Mouse (Mus musculus): Measurements from ENCODE around the gene Tnfrsf13c. TPM values are rescaled to one million over a fixed set of nuclear protein-coding genes. Genes with fewer than 3 reads are reported as not detected.
A peak's percentile ranks its signal among the peaks of the same experiment; 100 is the strongest.

Tnfrsf13c gene
- polyA plus RNA-seq, 1 experiment from 2014 or later, result not detected

- H3K9me3 ChIP-seq (replicated peaks), result no peaks in the 10 kb centered on the region
- H3K36me3 ChIP-seq, result peaks cover 85% of the 10 kb centered on the region
- WGBS, result 61% methylated on average over 8 of the region's 8 CpGs
These were observed 31.6 kb downstream of the Tnfrsf13c start for GRCm38 (mm10) chr15:82192617-82193016.

GRCm38 (mm10) chr15:82188481-82189240 lies 35.5 kb downstream of the Tnfrsf13c start:
- no peak overlapping the region for H3K27ac ChIP-seq (ENCODE audit: poor library complexity, severe bottlenecking)
- no peak overlapping the region for H3K9ac ChIP-seq
- H3K4me2 ChIP-seq, result no peak overlapping the region
- H3K27me3 ChIP-seq (replicated peaks), result peaks cover 19% of the 10 kb centered on the region
- H3K4me3 ChIP-seq, result no peak overlapping the region
- 0 out of 2 replicates have a peak, but pooled peaks cover 3% of the 10 kb centered on the region for H3K9me3 ChIP-seq (replicated peaks)
- H3K4me1 ChIP-seq (replicated peaks), result peaks cover 59% of the 10 kb centered on the region
- WGBS, result 95% methylated on average over 10 of the region's 10 CpGs
- ATAC-seq (ENCODE audit: insufficient number of reproducible peaks, low FRiP score), result no peak
- H3K36me3 ChIP-seq, result peaks cover 75% of the 10 kb centered on the region

More at GRCm38 (mm10) chr15:82192617-82193016, 31.6 kb downstream of the Tnfrsf13c start:
- H3K4me2 ChIP-seq, result no peak overlapping the region
- peaks cover 22% of the 10 kb centered on the region for H3K4me1 ChIP-seq (replicated peaks)
- H3K27me3 ChIP-seq (replicated peaks), result peaks cover 16% of the 10 kb centered on the region
- no peak overlapping the region for H3K27ac ChIP-seq (ENCODE audit: poor library complexity, severe bottlenecking)
- ATAC-seq (ENCODE audit: insufficient number of reproducible peaks, low FRiP score), result no peak
- no peak overlapping the region for H3K4me3 ChIP-seq
- H3K9ac ChIP-seq, result no peak overlapping the region

DNA sequence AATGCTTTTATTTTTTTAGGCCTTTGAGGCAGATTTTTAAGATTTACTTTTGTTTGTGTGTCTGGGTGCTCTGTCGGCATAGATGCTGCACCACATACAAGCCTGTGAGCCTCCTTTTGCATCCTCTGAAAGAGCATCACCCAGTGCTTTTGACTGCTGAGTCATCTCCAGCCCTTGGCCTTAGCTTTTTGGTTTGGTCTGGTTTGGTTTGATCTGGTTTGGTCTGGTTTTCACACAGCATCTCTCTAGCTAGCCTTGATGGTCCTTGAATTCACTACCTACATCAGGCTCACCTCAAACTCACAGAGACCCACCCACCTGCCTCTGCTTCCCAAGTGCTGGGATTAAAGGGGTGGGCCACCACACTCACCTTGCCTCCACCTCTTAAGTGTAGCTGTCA lies 36.2 kb downstream of the Tnfrsf13c start:
- no peak overlapping the region for H3K4me2 ChIP-seq
- no peak overlapping the region for H3K27ac ChIP-seq (ENCODE audit: poor library complexity, severe bottlenecking)
- no peak for ATAC-seq (ENCODE audit: insufficient number of reproducible peaks, low FRiP score)
- no peak overlapping the region for H3K4me3 ChIP-seq
- H3K9me3 ChIP-seq (replicated peaks), result 0 out of 2 replicates have a peak, but pooled peaks cover 3% of the 10 kb centered on the region
- peaks cover 62% of the 10 kb centered on the region for H3K4me1 ChIP-seq (replicated peaks)
- no peak overlapping the region for H3K9ac ChIP-seq
- WGBS, result 96% methylated on average over 1 of the region's 1 CpGs
- H3K27me3 ChIP-seq (replicated peaks), result peaks cover 22% of the 10 kb centered on the region
- peaks cover 75% of the 10 kb centered on the region for H3K36me3 ChIP-seq

DNA sequence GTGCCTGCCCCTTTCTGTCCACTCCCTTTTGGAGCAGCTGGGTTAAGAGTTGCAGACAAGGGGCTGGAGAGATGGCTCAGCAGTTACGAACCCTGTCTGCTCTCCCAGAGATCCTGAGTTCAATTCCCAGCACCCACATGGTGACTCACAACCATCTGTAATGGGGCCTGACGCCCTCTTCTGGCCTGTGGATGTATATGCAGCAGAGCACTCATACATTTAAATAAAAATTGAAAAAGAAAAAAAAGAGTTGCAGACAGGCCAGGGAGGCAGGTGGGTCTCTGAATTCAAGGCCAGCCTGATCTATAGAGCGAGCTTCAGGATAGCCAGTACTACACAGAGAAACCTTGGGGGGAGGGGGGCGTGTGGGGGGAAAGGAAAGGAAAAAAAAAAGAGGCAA lies 36.8 kb downstream of the Tnfrsf13c start:
- peaks cover 75% of the 10 kb centered on the region for H3K36me3 ChIP-seq
- H3K27ac ChIP-seq (ENCODE audit: poor library complexity, severe bottlenecking), result no peak overlapping the region
- peaks cover 22% of the 10 kb centered on the region for H3K27me3 ChIP-seq (replicated peaks)
- peaks cover 4% of the 10 kb centered on the region; the same call in 1 of the 2 replicates for H3K9me3 ChIP-seq (replicated peaks)
- H3K4me2 ChIP-seq, result no peak overlapping the region
- 82% methylated on average over 4 of the region's 4 CpGs for WGBS
- peaks cover 57% of the 10 kb centered on the region for H3K4me1 ChIP-seq (replicated peaks)
- H3K4me3 ChIP-seq, result no peak overlapping the region
- no peak for ATAC-seq (ENCODE audit: insufficient number of reproducible peaks, low FRiP score)
- no peak overlapping the region for H3K9ac ChIP-seq

GRCm38 (mm10) chr15:82186931-82187330 lies 37.2 kb downstream of the Tnfrsf13c start:
- H3K27ac ChIP-seq (ENCODE audit: poor library complexity, severe bottlenecking), result peak overlapping the region; percentile 79
- H3K9ac ChIP-seq, result no peak overlapping the region
- ATAC-seq (ENCODE audit: insufficient number of reproducible peaks, low FRiP score), result no peak
- peaks cover 9% of the 10 kb centered on the region for H3K9me3 ChIP-seq (replicated peaks)
- peaks cover 21% of the 10 kb centered on the region for H3K27me3 ChIP-seq (replicated peaks)
- WGBS, result 61% methylated on average over 5 of the region's 5 CpGs
- peaks cover 54% of the 10 kb centered on the region for H3K4me1 ChIP-seq (replicated peaks)
- H3K4me2 ChIP-seq, result peak overlapping the region; percentile 8; the same call in 1 of the 2 replicates
- no peak overlapping the region for H3K4me3 ChIP-seq
- peaks cover 75% of the 10 kb centered on the region for H3K36me3 ChIP-seq

GRCm38 (mm10) chr15:82186131-82186530 lies 38.0 kb downstream of the Tnfrsf13c start:
- Histone ChIP-seq H3K4me2 (peak overlapping the region; percentile 8), H3K27me3 (replicated peaks) (peaks cover 16% of the 10 kb centered on the region), H3K36me3 (peaks cover 75% of the 10 kb centered on the region), H3K4me1 (replicated peaks) (peaks cover 58% of the 10 kb centered on the region), H3K9ac (no peak overlapping the region), H3K27ac (ENCODE audit: poor library complexity, severe bottlenecking) (peak overlapping the region; percentile 79), H3K4me3 (no peak overlapping the region), H3K9me3 (replicated peaks) (peaks cover 10% of the 10 kb centered on the region)
- ATAC-seq (ENCODE audit: insufficient number of reproducible peaks, low FRiP score), result peak; percentile 52
- WGBS, result 6% methylated on average over 14 of the region's 14 CpGs

DNA sequence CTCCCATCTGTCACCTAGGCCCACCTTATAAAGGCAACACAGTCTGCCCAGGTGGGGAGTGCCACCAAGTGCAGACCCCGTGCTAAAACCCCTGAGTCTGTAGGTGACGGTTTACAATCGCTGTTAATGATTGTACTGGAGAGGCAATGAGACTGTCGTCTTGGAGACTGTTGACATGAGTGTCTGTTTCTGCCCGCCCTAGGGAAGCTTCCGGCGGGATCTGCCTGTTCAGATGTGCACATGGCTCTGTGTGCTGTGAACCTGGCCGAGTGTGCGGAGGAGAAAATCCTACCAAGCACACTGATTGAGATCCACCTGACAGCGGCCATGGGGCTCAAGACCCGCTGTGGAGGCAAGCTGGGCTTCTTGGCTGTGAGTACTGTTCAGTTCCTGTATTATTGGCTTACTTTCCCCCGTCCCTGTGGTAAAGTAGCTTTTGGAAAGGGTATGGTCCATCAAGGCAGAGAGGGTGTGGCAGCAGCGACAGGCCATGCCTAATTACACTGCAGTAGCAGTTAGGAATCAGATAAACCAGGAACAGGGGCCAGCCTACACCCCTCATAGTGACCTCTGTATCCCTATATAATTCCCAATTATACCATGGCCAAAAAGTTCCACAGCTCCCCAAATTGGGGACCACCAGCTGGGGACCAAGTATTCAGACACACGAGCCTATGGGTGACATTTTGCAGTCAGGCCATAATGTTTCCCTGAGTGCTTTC lies 38.9 kb downstream of the Tnfrsf13c start:
- Histone ChIP-seq H3K4me1 (replicated peaks) (peaks cover 66% of the 10 kb centered on the region), H3K9ac (no peak overlapping the region), H3K36me3 (peaks cover 75% of the 10 kb centered on the region), H3K9me3 (replicated peaks) (peaks cover 11% of the 10 kb centered on the region), H3K4me2 (peak overlapping the region; percentile 8; the same call in 1 of the 2 replicates), H3K4me3 (no peak overlapping the region), H3K27ac (ENCODE audit: poor library complexity, severe bottlenecking) (peak overlapping the region; percentile 79; the same call in 1 of the 2 replicates), H3K27me3 (replicated peaks) (peaks cover 14% of the 10 kb centered on the region)
- 79% methylated on average over 14 of the region's 14 CpGs for WGBS
- ATAC-seq (ENCODE audit: insufficient number of reproducible peaks, low FRiP score), result no peak

DNA sequence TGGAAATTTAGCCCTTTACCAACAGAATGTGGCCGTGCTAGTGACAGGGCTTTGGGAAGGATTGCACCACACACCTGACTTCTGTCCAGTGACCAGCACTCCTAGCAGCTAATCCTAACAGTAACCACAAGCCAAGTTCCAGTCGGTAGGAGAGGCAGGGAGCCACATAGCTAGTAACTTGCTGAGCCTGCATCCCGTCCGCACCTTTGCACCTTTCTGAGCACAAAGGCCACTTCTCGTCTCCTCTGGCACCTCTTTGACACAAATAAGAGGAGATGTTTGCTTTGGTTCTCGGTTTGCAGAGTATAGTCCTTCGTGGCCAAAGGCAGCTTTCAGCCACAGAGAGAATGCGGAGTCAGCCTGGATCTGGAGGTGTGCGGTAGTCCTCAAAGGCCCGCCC lies 39.5 kb downstream of the Tnfrsf13c start:
- Histone ChIP-seq H3K9me3 (replicated peaks) (peaks cover 15% of the 10 kb centered on the region), H3K9ac (no peak overlapping the region), H3K27me3 (replicated peaks) (peaks cover 10% of the 10 kb centered on the region), H3K36me3 (peaks cover 81% of the 10 kb centered on the region), H3K4me1 (replicated peaks) (peaks cover 65% of the 10 kb centered on the region), H3K4me3 (no peak overlapping the region), H3K27ac (ENCODE audit: poor library complexity, severe bottlenecking) (peak overlapping the region; percentile 55), H3K4me2 (0 out of 2 replicates have a peak overlapping the region, but pooled peaks have one; percentile 28)
- 68% methylated on average over 10 of the region's 10 CpGs for WGBS
- no peak for ATAC-seq (ENCODE audit: insufficient number of reproducible peaks, low FRiP score)

- ATAC-seq (ENCODE audit: insufficient number of reproducible peaks, low FRiP score), result peak; percentile 84
- WGBS, result 16% methylated on average over 7 of the region's 7 CpGs
- H3K27ac ChIP-seq (ENCODE audit: poor library complexity, severe bottlenecking), result peak overlapping the region; percentile 55
- H3K9ac ChIP-seq, result no peak overlapping the region
- peaks cover 15% of the 10 kb centered on the region for H3K9me3 ChIP-seq (replicated peaks)
- H3K4me2 ChIP-seq, result peak overlapping the region; percentile 28
- peaks cover 83% of the 10 kb centered on the region for H3K36me3 ChIP-seq
- H3K4me1 ChIP-seq (replicated peaks), result peaks cover 60% of the 10 kb centered on the region
- no peak overlapping the region for H3K4me3 ChIP-seq
- H3K27me3 ChIP-seq (replicated peaks), result peaks cover 9% of the 10 kb centered on the region; the same call in 1 of the 2 replicates
These were observed 40.0 kb downstream of the Tnfrsf13c start for GRCm38 (mm10) chr15:82184183-82184582.

DNA sequence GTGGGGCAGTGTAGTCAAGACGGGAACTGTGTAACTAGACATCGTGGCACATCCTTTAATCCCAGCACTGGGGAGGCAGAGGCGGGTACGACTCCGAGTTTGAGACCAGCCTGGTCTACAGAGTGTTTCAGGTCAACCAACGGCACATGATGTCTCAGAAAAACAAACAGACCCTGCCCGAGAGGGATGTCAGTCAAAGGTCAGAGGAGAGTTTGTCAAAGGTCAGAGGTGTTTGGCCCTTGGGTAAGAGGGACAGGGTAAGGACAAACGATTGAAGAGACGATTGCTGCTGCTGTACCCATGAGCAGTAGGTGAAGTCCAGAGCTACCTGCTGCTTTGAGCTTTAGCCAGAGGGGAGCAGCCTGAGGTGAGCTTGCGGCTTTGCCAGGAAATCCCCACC lies 40.6 kb downstream of the Tnfrsf13c start:
- H3K27me3 ChIP-seq (replicated peaks), result peaks cover 9% of the 10 kb centered on the region; the same call in 1 of the 2 replicates
- peaks cover 15% of the 10 kb centered on the region for H3K9me3 ChIP-seq (replicated peaks)
- H3K4me2 ChIP-seq, result peak overlapping the region; percentile 28
- no peak for ATAC-seq (ENCODE audit: insufficient number of reproducible peaks, low FRiP score)
- H3K4me1 ChIP-seq (replicated peaks), result peaks cover 60% of the 10 kb centered on the region
- no peak overlapping the region for H3K4me3 ChIP-seq
- WGBS, result 69% methylated on average over 10 of the region's 10 CpGs
- peaks cover 83% of the 10 kb centered on the region for H3K36me3 ChIP-seq
- peak overlapping the region; percentile 55 for H3K27ac ChIP-seq (ENCODE audit: poor library complexity, severe bottlenecking)
- H3K9ac ChIP-seq, result no peak overlapping the region

- 95% methylated on average over 4 of the region's 4 CpGs for WGBS
- Histone ChIP-seq H3K27ac (ENCODE audit: poor library complexity, severe bottlenecking) (no peak overlapping the region), H3K36me3 (peaks cover 84% of the 10 kb centered on the region)
These were observed 41.9 kb downstream of the Tnfrsf13c start for GRCm38 (mm10) chr15:82182311-82182710.

More at GRCm38 (mm10) chr15:82182311-82182710, 41.9 kb downstream of the Tnfrsf13c start:
- Histone ChIP-seq H3K4me3 (no peak overlapping the region), H3K9me3 (replicated peaks) (peaks cover 14% of the 10 kb centered on the region), H3K9ac (no peak overlapping the region), H3K27me3 (replicated peaks) (peaks cover 9% of the 10 kb centered on the region; the same call in 1 of the 2 replicates), H3K4me1 (replicated peaks) (peaks cover 59% of the 10 kb centered on the region), H3K4me2 (no peak overlapping the region)
- ATAC-seq (ENCODE audit: insufficient number of reproducible peaks, low FRiP score), result no peak
